Comparison of ENCODE assay signal across 25 mouse cellular contexts in genomic region chr4:45431806-45432205, GRCm38 (mm10). TPM values are rescaled to one million over a fixed set of nuclear protein-coding genes. Genes with fewer than 3 reads are reported as not detected.
A peak's percentile ranks its signal among the peaks of the same experiment; 100 is the strongest.
DNase-seq lines count a peak whose midpoint lies in the region; ATAC-seq lines count a peak whose summit lies in the region.
"Had no signal": no experiment of that assay in that cellular context is flagged by ENCODE, and none has a peak within 500 bp of the region (broad histone marks: within the 10 kb centered on the region; RNA-seq: fewer than 3 reads in every experiment).

No protein-coding gene starts in this region.

- no peaks in the 10 kb centered on the region for H3K9me3 ChIP-seq in intestine, embryonic 15.5 days
- no peaks in the 10 kb centered on the region for H3K9me3 ChIP-seq in intestine, embryonic 16.5 days (ENCODE audit: control insufficient read depth, low read length)
- H3K9me3 ChIP-seq: embryonic facial prominence, embryonic 15.5 days; heart, embryonic 10.5 days; heart, embryonic 15.5 days; hindbrain, embryonic 12.5 days; limb, embryonic 15.5 days; liver, embryonic 13.5 days; midbrain, embryonic 13.5 days had no signal

- no peaks in the 10 kb centered on the region for H3K36me3 ChIP-seq in intestine, embryonic 15.5 days
- no peaks in the 10 kb centered on the region for H3K36me3 ChIP-seq in intestine, embryonic 16.5 days (ENCODE audit: control insufficient read depth, insufficient read depth, low read length)
- H3K36me3 ChIP-seq: embryonic facial prominence, embryonic 15.5 days; heart, embryonic 15.5 days; hindbrain, embryonic 12.5 days; limb, embryonic 15.5 days; midbrain, embryonic 13.5 days had no signal

- no peak overlapping the region for H3K4me2 ChIP-seq in intestine, embryonic 15.5 days (replicated peaks)
- H3K4me2 ChIP-seq in intestine, embryonic 16.5 days (ENCODE audit: low read depth, low read length), result no peak overlapping the region
- H3K4me2 ChIP-seq: embryonic facial prominence, embryonic 15.5 days; heart, embryonic 15.5 days; hindbrain, embryonic 12.5 days; limb, embryonic 15.5 days; liver, embryonic 13.5 days; midbrain, embryonic 13.5 days had no signal

- intact Hi-C loops in gastrocnemius, postnatal 14 days (cut with DNase I; ENCODE audit: low total_unique reads), result no loop called here

- H3K4me3 ChIP-seq in intestine, embryonic 15.5 days (replicated peaks), result no peak overlapping the region
- H3K4me3 ChIP-seq in intestine, embryonic 16.5 days (ENCODE audit: low read length), result no peak overlapping the region
- H3K4me3 ChIP-seq: embryonic facial prominence, embryonic 15.5 days; heart, embryonic 10.5 days; heart, embryonic 15.5 days; hindbrain, embryonic 12.5 days; limb, embryonic 15.5 days; liver, embryonic 13.5 days; midbrain, embryonic 13.5 days had no signal

- peak overlapping the region; percentile 29; the same call in 1 of the 2 replicates for H3K27ac ChIP-seq in intestine, embryonic 15.5 days
- no peak overlapping the region for H3K27ac ChIP-seq in intestine, embryonic 16.5 days (ENCODE audit: low read length)
- H3K27ac ChIP-seq: embryonic facial prominence, embryonic 15.5 days; heart, embryonic 10.5 days; heart, embryonic 15.5 days; hindbrain, embryonic 12.5 days; limb, embryonic 15.5 days; liver, embryonic 13.5 days; macrophage; midbrain, embryonic 13.5 days had no signal

- peak; percentile 10 for DNase-seq in cerebellum, adult 8-10 months
- no peak for DNase-seq in cerebellum, postnatal 36 days
- peak; percentile 37 to 72 for DNase-seq in cerebellum, postnatal 14 days
- no peak for DNase-seq in gastrocnemius, postnatal 14 days
- no peak for DNase-seq in adrenal gland, postnatal 14 days
- DNase-seq: adrenal gland, postnatal 25 days; gastrocnemius, postnatal 25 days; heart, adult 11 months; kidney, adult 11 months; kidney, postnatal 25 days; liver, embryonic 13.5 days; lung, adult 18-20 months; thymus, adult 2 months; thymus, postnatal 4 days had no signal

- 84% methylated on average over 3 of the region's 3 CpGs for WGBS in intestine, embryonic 15.5 days
- WGBS in intestine, embryonic 16.5 days, result 78% methylated on average over 3 of the region's 3 CpGs

- no peaks in the 10 kb centered on the region for H3K27me3 ChIP-seq in intestine, embryonic 15.5 days (replicated peaks)
- no peaks in the 10 kb centered on the region for H3K27me3 ChIP-seq in intestine, embryonic 16.5 days (replicated peaks; ENCODE audit: control insufficient read depth, insufficient read depth, low read length)
- H3K27me3 ChIP-seq: embryonic facial prominence, embryonic 15.5 days; heart, embryonic 15.5 days; hindbrain, embryonic 12.5 days; limb, embryonic 15.5 days; liver, embryonic 13.5 days; midbrain, embryonic 13.5 days had no signal

- ATAC-seq in intestine, embryonic 15.5 days, result no peak
- ATAC-seq in intestine, embryonic 16.5 days, result no peak
- ATAC-seq: CD4-positive, CD25-positive, alpha-beta regulatory T cell, adult 4 months; lung, postnatal 0 days; midbrain, embryonic 13.5 days had no signal

- peaks cover 24% of the 10 kb centered on the region for H3K4me1 ChIP-seq in intestine, embryonic 15.5 days (replicated peaks)
- peaks cover 23% of the 10 kb centered on the region for H3K4me1 ChIP-seq in intestine, embryonic 16.5 days (ENCODE audit: control insufficient read depth, insufficient read depth, low read length)

- no peak overlapping the region for H3K9ac ChIP-seq in intestine, embryonic 15.5 days
- no peak overlapping the region for H3K9ac ChIP-seq in intestine, embryonic 16.5 days (ENCODE audit: low read depth, low read length)
- H3K9ac ChIP-seq: embryonic facial prominence, embryonic 15.5 days; heart, embryonic 15.5 days; hindbrain, embryonic 12.5 days; limb, embryonic 15.5 days; liver, embryonic 13.5 days; midbrain, embryonic 13.5 days had no signal

RNA-seq across cellular contexts. Expression of gene Slc25a51, which starts 23.2 kb away (rescaled TPM):
- polyA plus RNA-seq in intestine, embryonic 15.5 days (2015; fragmentation: Nextera tagmentation; extraction: Ambion mirVana), result 53.1 and 54.2 TPM in 2 replicates
- polyA plus RNA-seq in intestine, embryonic 16.5 days (2015; fragmentation: Nextera tagmentation; extraction: Ambion mirVana), result 50.3 and 55.5 TPM in 2 replicates
- total RNA-seq in gastrocnemius, postnatal 14 days (2021), result 10 to 100 TPM; 63.3 to 65.6 TPM
- total RNA-seq in adrenal gland, postnatal 14 days (2021), result 449 and 529 TPM in 2 replicates

Comparison
In these comparisons a context has a peak if more than half of its experiments do, and no peak if none do; other contexts are left out.
1. DNase-seq: peak in cerebellum, adult 8-10 months (single experiment) and cerebellum, postnatal 14 days (2 of 2); none in cerebellum, postnatal 36 days (0 of 2), gastrocnemius, postnatal 14 days (single experiment) and adrenal gland, postnatal 14 days (single experiment).